Comparison of ENCODE assay signal across 8 mouse cellular contexts in the genomic region with DNA sequence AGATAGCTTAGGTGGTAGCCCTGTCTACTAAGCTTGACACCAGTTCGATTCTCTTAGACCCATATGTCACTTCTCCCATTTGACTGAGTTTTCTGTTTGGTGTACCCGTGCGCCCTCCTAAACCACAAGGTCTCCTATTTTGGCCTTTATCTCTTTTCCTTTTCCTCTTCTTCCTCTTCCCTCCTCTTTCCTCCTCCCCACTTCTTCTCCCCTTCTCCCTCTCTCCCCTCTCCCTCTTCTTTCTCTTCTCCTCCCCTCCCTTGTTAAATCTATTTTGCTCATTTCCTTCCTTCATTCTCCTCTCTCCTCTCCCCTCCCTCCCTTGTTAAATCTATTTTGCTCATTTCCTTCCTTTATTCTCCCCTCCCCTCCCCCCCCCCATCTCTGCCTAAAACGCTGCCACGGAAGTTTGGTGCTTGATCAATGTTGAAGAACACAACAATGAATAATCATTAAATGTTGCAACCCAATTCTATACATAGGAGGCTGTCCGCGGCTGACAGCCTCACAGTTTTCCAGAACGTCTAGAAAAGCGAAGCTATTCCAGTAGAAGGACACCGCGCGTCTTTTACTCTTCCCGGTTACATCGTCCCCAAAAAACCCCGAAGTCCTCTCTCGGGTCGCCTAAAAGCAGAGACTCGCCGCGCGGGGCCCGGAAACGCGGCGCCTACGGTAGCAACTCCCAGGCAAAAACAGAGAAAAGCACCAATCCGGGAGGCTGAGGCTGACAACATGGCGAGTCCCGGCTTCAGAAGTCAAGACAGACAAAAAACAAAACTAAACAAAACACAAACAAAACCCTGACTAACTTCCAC. TPM values are rescaled to one million over a fixed set of nuclear protein-coding genes. Genes with fewer than 3 reads are reported as not detected.
DNase-seq lines count a peak whose midpoint lies in the region; ATAC-seq lines count a peak whose summit lies in the region.

No protein-coding gene starts in this region.

- peak overlapping the region; percentile 91 for H3K4me3 ChIP-seq in embryonic facial prominence, embryonic 12.5 days
- H3K4me3 ChIP-seq in limb, embryonic 10.5 days, result peak overlapping the region; percentile 92
- H3K4me3 ChIP-seq in neural tube, embryonic 15.5 days (replicated peaks), result peak overlapping the region; percentile 91

- peak overlapping the region; percentile 53 for H3K4me2 ChIP-seq in embryonic facial prominence, embryonic 12.5 days (replicated peaks)
- H3K4me2 ChIP-seq in neural tube, embryonic 15.5 days, result peak overlapping the region; percentile 61

- peak overlapping the region; percentile 93 for H3K27ac ChIP-seq in embryonic facial prominence, embryonic 12.5 days
- H3K27ac ChIP-seq in limb, embryonic 10.5 days, result peak overlapping the region; percentile 94
- peak overlapping the region; percentile 84 for H3K27ac ChIP-seq in neural tube, embryonic 15.5 days (replicated peaks)

- H3K9me3 ChIP-seq in embryonic facial prominence, embryonic 12.5 days, result no peaks in the 10 kb centered on the region
- H3K9me3 ChIP-seq in limb, embryonic 10.5 days (replicated peaks), result no peaks in the 10 kb centered on the region
- H3K9me3 ChIP-seq in neural tube, embryonic 15.5 days (replicated peaks), result no peaks in the 10 kb centered on the region

- DNase-seq in frontal cortex, postnatal 14 days (ENCODE audit: low spot score in 2 of 2), result no peak
- DNase-seq in A20 (ENCODE audit: low read depth, low spot score), result peak; percentile 76
- no peak for DNase-seq in limb, embryonic 10.5 days (ENCODE audit: low spot score)
- no peak for DNase-seq in urinary bladder, postnatal 4 days (ENCODE audit: low spot score in 2 of 2)
- DNase-seq in thymus, postnatal 25 days, result no peak

- peaks cover 13% of the 10 kb centered on the region for H3K4me1 ChIP-seq in embryonic facial prominence, embryonic 12.5 days
- peaks cover 13% of the 10 kb centered on the region for H3K4me1 ChIP-seq in limb, embryonic 10.5 days
- H3K4me1 ChIP-seq in neural tube, embryonic 15.5 days, result peaks cover 31% of the 10 kb centered on the region

- 8% methylated on average over 29 of the region's 29 CpGs for WGBS in embryonic facial prominence, embryonic 12.5 days
- 9% methylated on average over 29 of the region's 29 CpGs for WGBS in limb, embryonic 10.5 days
- 8% methylated on average over 29 of the region's 29 CpGs for WGBS in neural tube, embryonic 15.5 days

- peak; percentile 84 for ATAC-seq in frontal cortex, adult (ENCODE audit: low TSS enrichment)
- peak; percentile 8; the same call in 1 of the 2 replicates for ATAC-seq in embryonic facial prominence, embryonic 12.5 days (ENCODE audit: insufficient number of reproducible peaks, insufficient read depth, low FRiP score, low TSS enrichment)
- peak; percentile 72 for ATAC-seq in neural tube, embryonic 15.5 days (ENCODE audit: low FRiP score)

- H3K27me3 ChIP-seq in embryonic facial prominence, embryonic 12.5 days, result no peaks in the 10 kb centered on the region
- H3K27me3 ChIP-seq in limb, embryonic 10.5 days (ENCODE audit: low read depth, poor library complexity, severe bottlenecking), result no peaks in the 10 kb centered on the region
- no peaks in the 10 kb centered on the region for H3K27me3 ChIP-seq in neural tube, embryonic 15.5 days (replicated peaks)

- peaks cover 4% of the 10 kb centered on the region for H3K36me3 ChIP-seq in embryonic facial prominence, embryonic 12.5 days
- H3K36me3 ChIP-seq in limb, embryonic 10.5 days, result peaks cover 29% of the 10 kb centered on the region
- H3K36me3 ChIP-seq in neural tube, embryonic 15.5 days, result no peaks in the 10 kb centered on the region

- H3K9ac ChIP-seq in embryonic facial prominence, embryonic 12.5 days, result peak overlapping the region; percentile 67
- H3K9ac ChIP-seq in neural tube, embryonic 15.5 days (replicated peaks), result peak overlapping the region; percentile 52

RNA-seq across cellular contexts. Expression of gene Utp3, which starts 0.8 kb away (rescaled TPM):
- 65.0 and 76.6 TPM in 2 replicates for polyA plus RNA-seq in embryonic facial prominence, embryonic 12.5 days (2016; fragmentation: Nextera tagmentation; extraction: Ambion mirVana)
- 80.2 and 84.7 TPM in 2 replicates for polyA plus RNA-seq in limb, embryonic 10.5 days (2016; fragmentation: Nextera tagmentation; extraction: Ambion mirVana)
- 44.4 and 58.6 TPM in 2 replicates for polyA plus RNA-seq in neural tube, embryonic 15.5 days (2015; fragmentation: Nextera tagmentation; extraction: Ambion mirVana)

RNA-seq across cellular contexts. Expression of gene Rufy3, which starts 11.4 kb away (rescaled TPM):
- 31.6 and 40.2 TPM in 2 replicates for polyA plus RNA-seq in embryonic facial prominence, embryonic 12.5 days (2016; fragmentation: Nextera tagmentation; extraction: Ambion mirVana)
- 8.1 and 9.6 TPM in 2 replicates for polyA plus RNA-seq in limb, embryonic 10.5 days (2016; fragmentation: Nextera tagmentation; extraction: Ambion mirVana)
- 201 and 259 TPM in 2 replicates for polyA plus RNA-seq in neural tube, embryonic 15.5 days (2015; fragmentation: Nextera tagmentation; extraction: Ambion mirVana)

RNA-seq across cellular contexts. Expression of gene Jchain, which starts 25.8 kb away (rescaled TPM):
- 0.23 and 0.27 TPM in 2 replicates for polyA plus RNA-seq in embryonic facial prominence, embryonic 12.5 days (2016; fragmentation: Nextera tagmentation; extraction: Ambion mirVana)
- polyA plus RNA-seq in limb, embryonic 10.5 days (2016; fragmentation: Nextera tagmentation; extraction: Ambion mirVana), result 0.14 TPM in 1 of 2 replicates, not detected in the other
- 0.26 and 0.33 TPM in 2 replicates for polyA plus RNA-seq in neural tube, embryonic 15.5 days (2015; fragmentation: Nextera tagmentation; extraction: Ambion mirVana)

Comparison
In these comparisons a context has a peak if more than half of its experiments do, and no peak if none do; other contexts are left out.
1. ATAC-seq: peak in every context shown above with its lines; median percentile 84 in frontal cortex, adult; 72 in neural tube, embryonic 15.5 days; 8 in embryonic facial prominence, embryonic 12.5 days.